Mouse (Mus musculus) heart, postnatal 0 days (tissue): ENCODE measurements around the gene Nol3.

Experiments
- CTCF ChIP-seq: IDR thresholded peaks from 2 replicates; pipeline ENCODE4 v1.5.1; 2016; ENCODE audit warnings: antibody characterized with exemption, control low read depth, low read depth
- EP300 ChIP-seq: IDR thresholded peaks from 2 replicates; pipeline ENCODE4 v1.6.1; 2016; ENCODE audit warnings: antibody characterized with exemption, low read depth

DNA sequence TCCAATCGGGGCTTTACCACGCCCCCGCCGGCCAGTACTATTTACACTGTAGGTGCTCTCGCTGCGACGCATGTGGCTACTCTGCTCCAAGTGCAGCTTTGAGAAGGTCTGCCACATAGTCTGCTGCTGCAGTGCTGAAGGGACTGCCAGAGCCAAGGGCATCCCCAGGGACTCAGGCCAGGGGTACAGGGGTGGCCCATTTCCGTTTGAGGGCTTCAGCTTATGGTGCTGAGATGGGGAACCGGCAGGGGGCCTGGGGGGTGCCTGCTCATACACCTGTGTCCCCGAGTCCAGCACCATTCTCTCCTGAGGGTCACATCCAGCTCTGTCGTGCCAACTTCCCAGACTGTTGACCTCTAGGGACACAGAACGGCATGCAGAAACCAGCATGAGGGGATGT, 9.6 kb downstream of the Nol3 start:
- no peak for TF ChIP-seq CTCF
- no peak for TF ChIP-seq EP300
